Mouse (Mus musculus) brain, embryonic 14.5 days (tissue): ENCODE results near the gene Gm7271.

Experiments used
- CTCF ChIP-seq: fragments of 200-500 bp; IDR thresholded peaks from 2 replicates; pipeline ENCODE4 v1.5.1; 2012; ENCODE audit warnings: inconsistent platforms, mild to moderate bottlenecking, moderate library complexity, borderline replicate concordance; ENCODE audit not compliant: insufficient read depth, insufficient read length; ENCODE audit errors: extremely low read depth
- POLR2A ChIP-seq: fragments of 200-500 bp; IDR thresholded peaks from 2 replicates; pipeline ENCODE4 v1.6.1; 2012; ENCODE audit warnings: mild to moderate bottlenecking, inconsistent platforms, borderline replicate concordance; ENCODE audit not compliant: poor library complexity, insufficient read depth, insufficient read length, severe bottlenecking; ENCODE audit errors: extremely low read depth

DNA sequence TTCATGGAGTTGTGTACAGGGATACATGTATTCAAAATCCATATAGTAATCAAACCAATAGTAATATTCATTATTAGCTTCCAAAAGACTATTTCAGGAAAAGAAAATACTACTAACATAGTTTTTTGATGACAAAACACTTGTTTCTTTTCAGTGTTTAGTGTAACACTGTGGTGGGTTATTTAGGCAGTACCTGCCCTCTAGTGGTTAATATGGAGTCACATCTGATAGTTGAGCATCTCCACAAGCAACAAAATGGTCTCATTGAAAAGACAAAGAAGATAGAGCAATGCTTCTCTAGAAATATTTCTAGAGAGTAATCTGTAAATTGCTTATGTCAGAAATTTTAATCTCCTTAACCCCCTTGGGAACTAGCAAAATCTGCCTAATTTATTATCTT lies 57.0 kb downstream of the Gm7271 start:
- TF ChIP-seq CTCF: peak; percentile 4; the same call in 1 of the 2 replicates
- TF ChIP-seq POLR2A: no peak
